Mouse (Mus musculus): ENCODE measurements around the gene Akr1c13.
"Not testable (repeated sequence)": the region's sequence is repeated elsewhere in the genome, so short reads cannot be mapped to it uniquely, and the experiment has no call there.

Gene Akr1c13

DNA sequence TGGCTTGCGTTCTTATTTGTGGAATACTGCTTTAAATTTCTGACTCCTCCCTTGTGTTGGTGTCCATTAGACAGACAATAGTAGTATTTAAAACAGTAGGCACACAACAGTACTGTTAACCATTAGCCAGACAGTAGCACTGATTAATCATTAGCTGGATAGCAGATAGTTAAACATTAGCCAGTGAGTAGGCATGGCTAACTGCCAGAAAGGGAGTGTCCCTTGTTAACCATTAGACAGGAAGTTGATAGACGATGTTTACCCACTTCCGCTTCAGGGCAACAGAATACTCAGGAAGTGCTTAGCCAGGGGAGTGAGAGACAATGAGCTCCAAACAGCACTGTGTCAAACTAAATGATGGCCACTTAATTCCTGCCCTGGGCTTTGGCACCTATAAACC is at the start of gene Akr1c13:
Gene Akr1c13 (plus strand): TSS at position 247 of the 400 bp plus-strand sequence.
- peak; percentile 9 to 60 for DNase-seq

- DNase-seq: no peak
Observed at GRCm38 (mm10) chr13:4144261-4144660, 46.7 kb upstream of the Akr1c13 start.

DNA sequence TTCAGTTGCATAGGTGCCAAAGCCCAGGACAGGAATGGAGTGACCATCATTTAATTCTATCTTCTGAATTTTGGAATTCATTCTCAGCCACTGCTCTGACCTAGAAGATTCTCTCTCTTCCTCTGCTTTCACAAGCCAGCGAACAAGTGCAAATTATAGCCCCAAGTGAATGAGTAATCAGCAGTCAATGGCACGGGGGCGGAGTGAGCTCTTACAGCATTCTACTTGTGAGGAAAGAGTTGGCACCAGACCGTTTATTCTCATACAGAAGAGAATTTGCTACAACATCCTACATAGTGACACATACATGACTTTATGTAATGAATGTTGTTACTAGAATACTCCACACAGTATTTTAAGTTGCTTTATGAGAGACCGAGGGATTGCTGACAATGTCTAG is 40.4 kb upstream of the Akr1c13 start, which contains the start of gene Akr1c18:
Gene Akr1c18 (minus strand): TSS at position 137 of the 400 bp plus-strand sequence.
- DNase-seq: peak in 1 of 2 experiments; percentile 16

- DNase-seq: no peak
Observed at GRCm38 (mm10) chr13:4152908-4153307, 38.0 kb upstream of the Akr1c13 start.

DNA sequence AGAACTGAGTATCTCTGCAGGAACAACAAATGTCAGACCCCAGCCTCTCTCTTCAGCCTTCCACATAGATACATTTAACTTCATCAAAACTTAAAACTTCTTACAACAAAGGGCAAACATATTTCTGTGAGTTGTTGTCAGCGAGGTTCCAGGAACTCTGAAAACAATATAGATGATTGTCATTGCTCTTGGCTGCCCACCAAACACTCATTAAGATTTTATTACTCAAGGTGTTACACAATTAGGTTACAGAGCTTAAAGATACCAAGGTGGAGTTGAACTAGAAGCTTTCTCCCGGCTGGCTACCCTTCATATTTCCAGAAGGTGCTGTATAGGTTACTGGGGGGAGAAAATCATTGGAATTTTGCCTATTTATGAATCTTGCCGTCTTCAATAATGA is 37.4 kb upstream of the Akr1c13 start:
- DNase-seq: no peak

GRCm38 (mm10) chr13:4155286-4155685 is 35.7 kb upstream of the Akr1c13 start:
- DNase-seq: no peak

GRCm38 (mm10) chr13:4168006-4168405 is 22.9 kb upstream of the Akr1c13 start:
- DNase-seq: no peak

GRCm38 (mm10) chr13:4172978-4173377 is 18.0 kb upstream of the Akr1c13 start:
- no peak for DNase-seq

- not testable (repeated sequence) for DNase-seq
Observed at GRCm38 (mm10) chr13:4181321-4181720, 9.6 kb upstream of the Akr1c13 start.

DNA sequence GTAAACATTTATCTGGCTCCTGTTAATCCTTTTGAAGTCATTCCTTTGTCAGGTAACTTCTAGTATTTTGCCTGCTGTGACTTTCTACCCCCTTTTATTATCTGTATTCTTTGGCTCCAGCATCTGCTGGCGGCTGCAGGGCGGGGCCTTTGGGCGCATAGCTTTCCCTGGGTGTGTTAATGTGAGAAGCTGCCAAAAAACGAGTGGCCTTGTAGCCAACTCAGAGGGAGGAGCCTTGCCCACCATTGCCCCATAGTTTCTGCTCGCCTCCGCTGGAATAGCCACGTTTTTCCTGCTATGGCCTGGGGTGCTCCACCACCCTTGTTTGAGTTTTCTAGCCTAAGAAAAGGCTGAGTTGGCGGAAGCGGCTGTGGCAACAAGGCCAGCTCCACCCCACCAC is 7.8 kb upstream of the Akr1c13 start:
- peak; percentile 5 to 34 for DNase-seq

GRCm38 (mm10) chr13:4186641-4187411 is 4.1 kb upstream of the Akr1c13 start:
- not testable (repeated sequence) for DNase-seq

GRCm38 (mm10) chr13:4188174-4188573 is 2.8 kb upstream of the Akr1c13 start:
- peak in 1 of 2 experiments; percentile 13 for DNase-seq

DNA sequence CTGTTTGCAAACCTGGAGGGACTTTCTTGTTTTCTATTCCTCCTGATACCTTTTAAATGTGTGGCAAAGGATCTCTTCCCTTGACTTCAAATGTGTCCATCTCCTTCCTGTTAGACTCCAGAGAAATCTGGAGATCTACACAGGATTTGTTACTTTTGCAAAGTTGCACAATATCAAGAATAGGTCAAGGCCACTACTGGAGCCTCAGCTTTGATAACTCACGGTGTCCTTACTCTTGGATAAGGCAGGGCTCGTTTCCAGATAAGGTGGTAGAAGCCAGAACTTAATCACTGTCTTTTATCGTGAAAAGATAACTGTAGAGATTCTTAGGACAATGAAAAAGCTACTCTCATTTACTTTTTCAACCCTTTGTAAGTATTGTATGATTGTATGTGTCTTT is 1.6 kb downstream of the Akr1c13 start:
- no peak for DNase-seq

GRCm38 (mm10) chr13:4206147-4206903 is 15.4 kb downstream of the Akr1c13 start:
- no peak for DNase-seq

DNA sequence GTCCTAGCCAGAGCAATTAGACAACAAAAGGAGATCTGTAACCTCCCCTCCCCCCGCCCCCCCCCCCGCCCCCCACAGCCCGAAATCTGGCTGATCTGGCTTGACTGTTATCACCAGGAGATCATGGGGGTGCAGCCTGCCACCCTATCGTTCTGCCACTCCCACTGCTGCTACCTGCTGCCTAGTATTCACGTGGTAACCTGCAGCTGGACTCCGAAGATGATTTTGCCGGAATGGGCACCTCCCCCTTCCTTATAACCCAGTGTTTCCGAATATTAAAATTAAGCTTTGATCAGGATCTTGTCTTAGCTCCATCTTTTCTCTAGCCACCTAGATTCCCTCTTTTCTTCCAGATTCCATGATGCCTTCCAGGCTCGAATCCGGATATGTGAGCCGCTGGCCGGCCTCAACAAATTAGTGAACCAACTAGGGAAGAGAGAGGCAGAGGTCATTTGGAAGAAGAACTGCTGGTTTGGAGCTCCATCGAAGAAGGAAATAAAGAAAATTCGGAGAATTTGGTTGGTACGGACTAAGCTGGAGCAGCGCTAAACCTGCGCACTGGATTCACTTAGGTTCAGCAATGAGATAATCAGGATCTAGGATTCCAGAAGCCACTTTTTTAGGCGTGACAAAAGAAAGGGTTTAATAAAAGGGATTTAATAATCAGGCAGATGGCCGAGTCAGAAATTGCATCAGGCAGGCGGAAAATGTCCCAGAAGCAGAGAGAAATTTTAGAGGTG is 20.8 kb downstream of the Akr1c13 start:
- no peak for DNase-seq

GRCm38 (mm10) chr13:4212309-4212708 is 21.4 kb downstream of the Akr1c13 start:
- no peak for DNase-seq

GRCm38 (mm10) chr13:4215496-4215895 is 24.5 kb downstream of the Akr1c13 start:
- DNase-seq: not testable (repeated sequence)

- peak in 1 of 2 experiments; percentile 43 for DNase-seq
Observed at GRCm38 (mm10) chr13:4228441-4228840, 37.5 kb downstream of the Akr1c13 start, which contains the start of gene Akr1c19. TSS of gene Akr1c19 (plus strand) at chr13:4228700.

- no peak for DNase-seq
Observed at GRCm38 (mm10) chr13:4230841-4231623, 40.1 kb downstream of the Akr1c13 start.

DNA sequence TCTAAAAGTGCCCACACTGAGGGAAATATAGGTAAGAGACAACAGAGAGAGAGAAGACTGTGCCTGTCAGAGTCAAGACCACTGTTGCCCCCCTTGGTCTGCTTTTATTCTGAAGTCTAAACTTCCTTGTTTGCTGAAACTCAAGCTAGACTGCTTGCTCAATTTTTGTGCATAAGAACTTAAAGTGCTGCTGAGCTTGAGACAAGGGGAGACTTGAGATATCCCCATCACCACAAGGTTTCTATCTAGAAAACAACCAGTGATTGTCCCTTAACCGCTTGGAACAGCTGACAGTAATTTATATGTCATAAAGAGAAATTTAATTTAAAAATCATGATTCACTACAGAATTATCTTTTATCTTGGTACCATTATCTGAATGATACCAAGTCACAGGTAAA is 42.2 kb downstream of the Akr1c13 start:
- DNase-seq: no peak

DNA sequence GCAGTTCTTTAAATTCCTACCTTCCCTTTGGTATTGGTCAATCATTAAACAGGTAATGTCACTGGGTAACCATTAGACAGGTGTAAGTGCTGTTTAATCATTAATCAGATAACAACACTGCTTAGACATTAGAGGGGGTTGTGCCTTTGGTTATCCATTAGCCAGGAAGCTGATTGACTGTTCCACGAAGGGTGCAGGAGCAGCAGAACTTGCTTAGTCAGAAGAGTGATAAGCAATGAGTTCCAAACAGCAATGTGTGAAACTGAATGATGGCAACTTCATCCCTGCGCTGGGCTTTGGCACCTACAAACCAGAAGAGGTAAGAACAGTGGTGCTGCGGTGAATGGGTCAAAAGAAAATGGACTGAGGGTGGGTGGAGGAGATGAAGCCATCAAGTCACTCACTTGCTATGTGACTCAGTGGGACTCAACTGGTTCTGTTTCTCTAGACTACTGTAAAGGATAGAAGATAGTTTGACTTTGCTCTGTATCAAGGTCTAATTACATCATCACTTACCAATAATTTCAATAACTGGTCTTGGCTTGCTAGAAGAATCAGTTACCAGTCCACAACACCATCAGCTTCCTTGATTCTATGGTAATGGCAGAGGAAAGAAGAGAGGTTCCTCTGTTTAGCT is 42.7 kb downstream of the Akr1c13 start:
- DNase-seq: peak; percentile 14 to 56

All from lung, adult 18-20 months (tissue).